Mouse (Mus musculus): Measurements from ENCODE around the gene Hhatl.

GRCm38 (mm10) chr9:121808511-121808910 is 16.2 kb upstream of the Hhatl start:
- no peak for TF ChIP-seq CTCF (conservative IDR thresholded peaks at IDR 0.05; ENCODE audit: low read length)
- TF ChIP-seq POU5F1 (IDR thresholded peaks at IDR 0.05; ENCODE audit: borderline replicate concordance, low read length), result no peak
